Mouse (Mus musculus) lung, postnatal 0 days (tissue): ENCODE measurements at regions not wholly inside any gene's neighbourhood (a gene's known extent, or its start where the extent isn't known, plus 50 kb on each side); places are given as distances from the start of the nearest gene placed in this dataset.

Source experiments
- CTCF ChIP-seq: IDR thresholded peaks from 2 replicates; pipeline ENCODE4 v1.5.1; 2016; ENCODE audit warnings: antibody characterized with exemption, mild to moderate bottlenecking
- EP300 ChIP-seq: IDR thresholded peaks from 2 replicates; pipeline ENCODE4 v1.6.1; 2016; ENCODE audit warnings: antibody characterized with exemption, mild to moderate bottlenecking, control low read depth

GRCm38 (mm10) chr2:71655504-71656390 lies 89.7 kb upstream of the Itga6 start:
- TF ChIP-seq CTCF (no peak), EP300 (no peak)
